Mouse (Mus musculus) kidney, embryonic 15.5 days (tissue): ENCODE data around the gene Plxna4. TPM values are rescaled to one million over a fixed set of nuclear protein-coding genes. Genes with fewer than 3 reads are reported as not detected.

Experiments
- ATAC-seq: fragments of 200-750 bp; cut with Nextera tagmentation; replicated peaks from 2 replicates; pipeline ENCODE4 v1.8.0; 2017; ENCODE audit warnings: moderate TSS enrichment; ENCODE audit not compliant: low FRiP score
- H3K27ac ChIP-seq: fragments of 300-500 bp; sonication (generic); 2 replicates; pipeline ENCODE4 v1.5.1; 2015; ENCODE audit warnings: mild to moderate bottlenecking, inconsistent platforms
- H3K27me3 ChIP-seq: fragments of 300-500 bp; sonication (generic); 2 replicates; pipeline ENCODE4 v1.6.1; 2015; ENCODE audit warnings: inconsistent platforms
- H3K36me3 ChIP-seq: fragments of 300-500 bp; sonication (generic); 2 replicates; pipeline ENCODE4 v1.6.1; 2015; ENCODE audit warnings: inconsistent platforms
- H3K4me1 ChIP-seq: fragments of 300-500 bp; sonication (generic); 2 replicates; pipeline ENCODE4 v1.6.1; 2015; ENCODE audit warnings: inconsistent platforms
- H3K4me2 ChIP-seq: fragments of 300-500 bp; sonication (generic); 2 replicates; pipeline ENCODE4 v1.6.1; 2015; ENCODE audit warnings: moderate library complexity, mild to moderate bottlenecking, inconsistent platforms
- H3K4me3 ChIP-seq: fragments of 300-500 bp; sonication (generic); replicated peaks from 2 replicates; pipeline ENCODE4 v1.5.1; 2015; ENCODE audit warnings: mild to moderate bottlenecking, inconsistent platforms
- H3K9ac ChIP-seq: fragments of 300-500 bp; sonication (generic); 2 replicates; pipeline ENCODE4 v1.6.1; 2015; ENCODE audit warnings: mild to moderate bottlenecking, inconsistent platforms
- H3K9me3 ChIP-seq: fragments of 300-500 bp; sonication (generic); replicated peaks from 2 replicates; pipeline ENCODE4 v1.6.1; 2016; ENCODE audit warnings: inconsistent platforms
- WGBS: fragments of 180-500 bp; shearing (Covaris S2); methylation state at CpG from one replicate; pipeline ENCODE4 v1.1.7; 2015; ENCODE audit warnings: mixed read lengths; 5-methylcytosine and 5-hydroxymethylcytosine counted together
- polyA plus RNA-seq: library from polyadenylated mRNA; unstranded; fragments of >200 nt; fragmentation: Nextera tagmentation; extraction: Ambion mirVana; gene quantifications from 2 replicates; pipeline ENCODE4 v1.2.1, GENCODE M21; 2015

Plxna4 gene
- polyA plus RNA-seq, 1 experiment from 2014 or later = 2.0 TPM

- Histone ChIP-seq H3K36me3 (no peaks in the 10 kb centered on the region), H3K27ac (no peak overlapping the region), H3K27me3 (no peaks in the 10 kb centered on the region), H3K9me3 (no peaks in the 10 kb centered on the region), H3K4me3 (no peak overlapping the region), H3K4me1 (no peaks in the 10 kb centered on the region), H3K4me2 (no peak overlapping the region), H3K9ac (no peak overlapping the region)
- peak; percentile 52 for ATAC-seq
- WGBS = 77% methylated on average over 2 of the region's 2 CpGs
These were observed 408.5 kb downstream of the Plxna4 start for GRCm38 (mm10) chr6:32179346-32180011.

GRCm38 (mm10) chr6:32177905-32178304 is 410.1 kb downstream of the Plxna4 start:
- H3K4me3 ChIP-seq = no peak overlapping the region
- H3K36me3 ChIP-seq = no peaks in the 10 kb centered on the region
- no peaks in the 10 kb centered on the region for H3K9me3 ChIP-seq
- no peak for ATAC-seq
- H3K4me2 ChIP-seq = no peak overlapping the region
- 71% methylated on average over 3 of the region's 3 CpGs for WGBS
- no peak overlapping the region for H3K9ac ChIP-seq
- no peaks in the 10 kb centered on the region for H3K27me3 ChIP-seq
- no peak overlapping the region for H3K27ac ChIP-seq
- no peaks in the 10 kb centered on the region for H3K4me1 ChIP-seq

- no peak overlapping the region for H3K4me2 ChIP-seq
- no peak overlapping the region for H3K27ac ChIP-seq
- H3K36me3 ChIP-seq = no peaks in the 10 kb centered on the region
- H3K9me3 ChIP-seq = no peaks in the 10 kb centered on the region
- 48% methylated on average over 1 of the region's 1 CpGs for WGBS
- no peak for ATAC-seq
- no peaks in the 10 kb centered on the region for H3K27me3 ChIP-seq
- H3K4me1 ChIP-seq = no peaks in the 10 kb centered on the region
- H3K9ac ChIP-seq = no peak overlapping the region
- no peak overlapping the region for H3K4me3 ChIP-seq
These were observed 420.3 kb downstream of the Plxna4 start for GRCm38 (mm10) chr6:32167725-32168124.

GRCm38 (mm10) chr6:32160370-32160769 is 427.6 kb downstream of the Plxna4 start:
- no peaks in the 10 kb centered on the region for H3K27me3 ChIP-seq
- 85% methylated on average over 2 of the region's 2 CpGs for WGBS
- H3K4me1 ChIP-seq = no peaks in the 10 kb centered on the region
- ATAC-seq = no peak
- H3K4me3 ChIP-seq = no peak overlapping the region
- no peak overlapping the region for H3K27ac ChIP-seq
- H3K4me2 ChIP-seq = no peak overlapping the region
- H3K36me3 ChIP-seq = no peaks in the 10 kb centered on the region
- H3K9ac ChIP-seq = no peak overlapping the region
- H3K9me3 ChIP-seq = no peaks in the 10 kb centered on the region

GRCm38 (mm10) chr6:32159931-32160330 is 428.1 kb downstream of the Plxna4 start:
- no peak overlapping the region for H3K4me2 ChIP-seq
- H3K9ac ChIP-seq = no peak overlapping the region
- no peaks in the 10 kb centered on the region for H3K9me3 ChIP-seq
- H3K36me3 ChIP-seq = no peaks in the 10 kb centered on the region
- no peaks in the 10 kb centered on the region for H3K4me1 ChIP-seq
- WGBS = 29% methylated on average over 4 of the region's 4 CpGs
- no peaks in the 10 kb centered on the region for H3K27me3 ChIP-seq
- H3K4me3 ChIP-seq = no peak overlapping the region
- ATAC-seq = no peak
- no peak overlapping the region for H3K27ac ChIP-seq

GRCm38 (mm10) chr6:32158347-32158746 is 429.6 kb downstream of the Plxna4 start:
- ATAC-seq = no peak
- no peak overlapping the region for H3K27ac ChIP-seq
- H3K36me3 ChIP-seq = no peaks in the 10 kb centered on the region
- H3K4me2 ChIP-seq = no peak overlapping the region
- no peak overlapping the region for H3K4me3 ChIP-seq
- H3K9ac ChIP-seq = no peak overlapping the region
- no peaks in the 10 kb centered on the region for H3K9me3 ChIP-seq
- no peaks in the 10 kb centered on the region for H3K27me3 ChIP-seq
- no peaks in the 10 kb centered on the region for H3K4me1 ChIP-seq
- 90% methylated on average over 1 of the region's 1 CpGs for WGBS

- no peak for ATAC-seq
- H3K4me2 ChIP-seq = no peak overlapping the region
- 89% methylated on average over 4 of the region's 4 CpGs for WGBS
- H3K27me3 ChIP-seq = no peaks in the 10 kb centered on the region
- no peak overlapping the region for H3K27ac ChIP-seq
- no peak overlapping the region for H3K4me3 ChIP-seq
- no peaks in the 10 kb centered on the region for H3K36me3 ChIP-seq
- no peak overlapping the region for H3K9ac ChIP-seq
- no peaks in the 10 kb centered on the region for H3K9me3 ChIP-seq
- H3K4me1 ChIP-seq = no peaks in the 10 kb centered on the region
These were observed 434.8 kb downstream of the Plxna4 start for GRCm38 (mm10) chr6:32153170-32153569.

GRCm38 (mm10) chr6:32150836-32151235 is 437.2 kb downstream of the Plxna4 start:
- no peak overlapping the region for H3K9ac ChIP-seq
- H3K36me3 ChIP-seq = no peaks in the 10 kb centered on the region
- no peaks in the 10 kb centered on the region for H3K9me3 ChIP-seq
- H3K4me2 ChIP-seq = no peak overlapping the region
- H3K4me1 ChIP-seq = no peaks in the 10 kb centered on the region
- 90% methylated on average over 4 of the region's 4 CpGs for WGBS
- H3K27me3 ChIP-seq = no peaks in the 10 kb centered on the region
- H3K27ac ChIP-seq = no peak overlapping the region
- ATAC-seq = no peak
- H3K4me3 ChIP-seq = no peak overlapping the region

GRCm38 (mm10) chr6:32144771-32145170 is 443.2 kb downstream of the Plxna4 start:
- no peaks in the 10 kb centered on the region for H3K4me1 ChIP-seq
- no peak overlapping the region for H3K4me2 ChIP-seq
- H3K36me3 ChIP-seq = no peaks in the 10 kb centered on the region
- no peaks in the 10 kb centered on the region for H3K27me3 ChIP-seq
- H3K9ac ChIP-seq = no peak overlapping the region
- no peak overlapping the region for H3K4me3 ChIP-seq
- H3K9me3 ChIP-seq = no peaks in the 10 kb centered on the region
- 79% methylated on average over 4 of the region's 4 CpGs for WGBS
- ATAC-seq = no peak
- H3K27ac ChIP-seq = no peak overlapping the region

GRCm38 (mm10) chr6:32139537-32139936 is 448.5 kb downstream of the Plxna4 start:
- Histone ChIP-seq H3K4me3 (no peak overlapping the region), H3K4me1 (no peaks in the 10 kb centered on the region), H3K4me2 (no peak overlapping the region), H3K27ac (no peak overlapping the region), H3K27me3 (no peaks in the 10 kb centered on the region), H3K9me3 (no peaks in the 10 kb centered on the region), H3K36me3 (no peaks in the 10 kb centered on the region), H3K9ac (no peak overlapping the region)
- 76% methylated on average over 3 of the region's 3 CpGs for WGBS
- ATAC-seq = no peak

- ATAC-seq = no peak
- Histone ChIP-seq H3K4me2 (no peak overlapping the region), H3K27me3 (no peaks in the 10 kb centered on the region), H3K4me3 (no peak overlapping the region), H3K9me3 (no peaks in the 10 kb centered on the region), H3K9ac (no peak overlapping the region), H3K36me3 (no peaks in the 10 kb centered on the region), H3K27ac (no peak overlapping the region), H3K4me1 (no peaks in the 10 kb centered on the region; the same call in 1 of the 2 replicates)
- WGBS = 52% methylated on average over 6 of the region's 6 CpGs
These were observed 461.1 kb downstream of the Plxna4 start for GRCm38 (mm10) chr6:32126914-32127313.

GRCm38 (mm10) chr6:32122584-32123265 is 465.3 kb downstream of the Plxna4 start:
- WGBS = 71% methylated on average over 4 of the region's 4 CpGs
- Histone ChIP-seq H3K27me3 (no peaks in the 10 kb centered on the region), H3K36me3 (no peaks in the 10 kb centered on the region), H3K4me2 (no peak overlapping the region), H3K4me1 (no peaks in the 10 kb centered on the region; the same call in 1 of the 2 replicates), H3K27ac (no peak overlapping the region), H3K9me3 (no peaks in the 10 kb centered on the region), H3K9ac (no peak overlapping the region), H3K4me3 (no peak overlapping the region)
- no peak for ATAC-seq
